Mouse (Mus musculus): Measurements from ENCODE around the gene Impg1.

The Impg1 gene

DNA sequence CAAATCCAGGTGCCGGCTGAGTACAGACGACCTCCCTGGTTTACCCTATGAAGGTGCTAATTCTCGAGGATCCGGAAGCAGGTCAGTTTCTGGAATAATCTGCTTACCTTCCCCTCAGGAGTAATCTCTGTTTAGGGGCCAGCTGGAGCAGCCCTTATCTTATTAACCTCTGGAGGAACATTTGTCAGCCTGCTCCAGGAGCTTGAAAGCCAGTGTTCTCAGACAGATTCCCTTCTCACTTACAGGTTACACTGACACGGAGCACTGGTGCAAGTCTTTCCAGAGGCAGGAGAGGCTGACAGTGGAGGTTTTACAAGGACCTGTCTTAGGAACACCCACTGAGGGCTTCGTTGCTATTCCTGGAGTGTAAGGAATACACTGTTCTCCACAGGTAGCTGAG, at the start of gene Impg1:
Gene Impg1 (minus strand): TSS at position 101 of the 400 bp plus-strand sequence.
- no peak for DNase-seq (ENCODE audit: low spot score in 2 of 2)

DNA sequence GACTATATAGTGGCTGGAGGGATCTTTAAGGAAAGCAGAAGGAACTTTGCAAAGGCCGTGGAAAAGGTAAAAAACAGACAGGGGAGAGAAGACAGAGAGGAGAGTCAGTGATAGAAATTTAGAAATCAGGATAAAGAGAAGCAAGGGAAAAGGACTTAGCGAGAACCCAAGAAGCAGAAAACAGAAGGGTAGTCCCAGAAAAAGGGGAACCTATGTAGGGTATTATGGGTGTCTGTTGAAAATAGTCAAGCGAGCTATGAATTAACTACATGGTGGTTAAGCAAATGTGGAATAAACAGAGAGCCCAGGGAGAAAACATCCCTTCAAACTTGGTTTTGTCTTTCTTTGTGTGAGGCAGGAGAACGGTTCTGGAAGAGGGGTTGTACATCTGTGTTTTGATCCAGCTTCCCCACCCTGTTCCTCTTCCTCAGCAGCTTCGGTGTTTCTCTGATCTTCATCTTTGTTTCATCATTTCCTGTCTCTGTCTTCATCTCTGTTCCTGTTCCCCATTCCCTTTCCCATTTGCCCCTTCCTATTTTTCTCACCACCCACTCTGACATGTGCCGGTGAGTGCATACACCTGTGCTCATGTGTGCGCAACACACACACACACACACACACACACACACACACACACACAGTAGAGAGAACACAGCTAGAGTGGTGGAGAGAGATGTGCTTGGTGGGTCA, 44.3 kb upstream of the Impg1 start:
- no peak for DNase-seq (ENCODE audit: low spot score in 2 of 2)

DNA sequence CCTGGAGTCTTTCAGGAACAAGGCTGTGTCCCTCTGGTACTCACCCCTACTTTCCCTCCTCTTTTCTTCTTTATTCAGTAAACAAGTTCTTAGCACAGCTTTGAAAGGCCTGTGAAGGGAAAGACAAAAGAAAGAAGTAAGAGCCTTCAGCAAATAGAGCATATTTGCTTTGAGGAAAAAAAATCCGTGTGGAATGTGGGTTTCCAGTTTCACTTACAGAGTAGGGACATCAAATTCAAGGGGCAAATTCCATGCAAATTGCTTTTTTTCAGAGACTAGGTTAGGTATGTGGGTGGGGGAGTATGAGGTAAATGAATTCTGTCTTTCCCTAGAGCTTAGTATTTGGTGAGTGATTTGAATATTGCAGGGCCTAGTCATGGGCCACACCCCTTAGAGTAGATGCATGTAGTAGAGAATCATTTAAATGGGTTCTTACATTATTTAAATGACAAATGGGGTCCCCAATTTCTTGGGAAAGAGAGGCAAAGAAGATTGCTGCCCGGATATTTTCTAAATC, 39.3 kb upstream of the Impg1 start:
- DNase-seq (ENCODE audit: low spot score in 2 of 2): no peak

DNA sequence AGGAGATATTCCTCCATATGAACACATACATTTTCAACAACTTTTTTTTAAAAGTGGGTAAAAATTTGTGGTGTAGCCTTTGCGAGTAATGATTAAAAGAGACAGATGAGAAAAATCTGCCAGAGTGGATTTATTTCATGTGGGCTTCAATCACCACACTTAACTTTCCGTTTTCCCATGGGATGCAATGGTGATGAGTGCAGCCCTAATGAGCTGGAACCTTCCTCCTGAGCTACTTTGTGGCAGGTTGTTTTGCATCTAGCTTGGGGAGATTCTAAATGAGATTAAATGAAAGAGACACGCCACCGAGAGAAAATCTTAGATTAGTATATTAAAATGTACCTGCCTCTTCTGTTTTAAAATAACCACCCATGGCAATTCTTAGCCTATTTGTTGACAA, 26.3 kb upstream of the Impg1 start:
- DNase-seq (ENCODE audit: low spot score in 2 of 2): no peak

DNA sequence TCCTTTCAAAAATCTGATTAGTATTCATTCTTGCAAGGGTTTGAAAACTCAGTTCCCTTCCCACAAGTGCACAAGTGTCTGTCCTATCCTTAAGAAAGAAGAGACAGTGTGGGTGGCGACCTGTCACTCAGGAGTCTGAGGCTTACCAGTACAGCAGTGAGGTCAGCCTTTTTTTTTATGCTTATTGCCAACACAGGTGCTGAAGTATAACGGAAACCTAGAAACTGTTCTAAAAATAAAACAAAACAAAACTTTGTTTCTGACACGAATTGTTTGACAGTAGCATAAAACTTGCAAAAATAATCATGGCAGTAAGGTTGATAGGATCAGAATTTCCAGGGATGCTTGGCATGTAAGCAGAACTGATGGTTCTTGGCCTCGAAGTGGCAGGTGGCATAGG, 4.9 kb downstream of the Impg1 start:
- no peak for DNase-seq (ENCODE audit: low spot score in 2 of 2)

DNA sequence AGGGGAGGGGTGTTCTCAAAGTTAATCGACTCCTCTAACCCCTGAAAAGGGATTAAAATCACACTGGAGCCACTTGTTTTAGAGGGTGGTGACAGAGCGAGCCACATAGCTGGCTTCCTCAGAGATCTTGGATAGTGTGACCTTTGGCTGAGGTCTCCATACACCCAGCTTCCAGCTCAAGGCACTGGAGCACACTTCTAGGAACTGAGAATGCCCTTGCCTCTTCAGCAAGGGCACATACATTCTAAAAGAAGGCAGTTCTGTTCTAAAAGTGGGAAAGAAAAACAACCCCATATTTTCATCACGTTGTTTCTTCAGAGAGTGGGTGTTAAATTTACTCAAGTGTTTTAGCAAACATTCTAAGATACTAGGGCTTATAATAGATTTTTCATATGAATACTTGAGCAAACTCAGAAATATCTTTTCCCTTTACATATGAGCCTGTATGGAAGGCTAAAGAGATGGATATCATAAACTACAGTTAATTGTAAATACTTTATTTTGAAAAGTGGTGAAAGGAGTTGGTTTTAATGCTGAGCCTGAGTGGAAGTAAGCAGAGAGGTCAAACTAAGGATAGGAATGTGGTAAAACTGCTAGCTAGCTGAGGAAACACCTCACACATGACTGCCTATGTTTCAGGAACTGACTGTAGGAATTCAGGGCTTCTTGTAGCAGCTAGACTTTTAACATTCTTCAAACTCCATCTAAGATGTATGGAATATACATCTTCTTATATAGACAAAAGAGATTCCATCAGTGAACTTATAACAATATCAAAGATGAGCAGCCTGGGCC, 14.6 kb downstream of the Impg1 start:
- DNase-seq (ENCODE audit: low spot score in 2 of 2): no peak

DNA sequence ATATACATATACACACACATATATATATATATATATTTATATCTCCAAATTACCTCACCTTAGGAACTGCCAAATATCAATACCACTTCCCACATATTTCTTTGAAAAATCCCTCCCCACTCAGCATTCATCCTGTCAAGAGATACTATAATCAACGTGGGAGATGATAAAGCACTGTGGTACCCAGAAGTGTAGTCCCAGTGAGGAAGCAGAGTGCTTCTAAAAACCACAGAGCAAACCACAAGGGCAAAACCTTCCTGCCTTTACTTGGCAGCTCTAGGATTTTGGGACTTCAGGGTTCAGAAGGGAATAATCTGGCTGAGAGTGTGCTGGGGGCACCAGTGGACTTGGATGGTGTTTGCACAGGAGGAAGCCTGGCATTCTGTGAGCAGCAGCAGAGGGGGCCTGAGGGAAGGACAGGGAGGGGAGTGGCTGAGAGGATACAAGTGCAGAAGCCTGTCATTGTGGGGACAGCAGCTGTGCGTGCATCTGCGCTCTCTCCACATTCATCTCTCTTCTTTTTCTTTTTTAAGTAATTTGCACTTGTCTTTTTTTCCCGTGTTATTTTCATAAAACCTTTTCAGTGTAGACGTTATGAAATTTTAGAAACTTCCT, 24.1 kb downstream of the Impg1 start:
- DNase-seq (ENCODE audit: low spot score in 2 of 2): no peak

DNA sequence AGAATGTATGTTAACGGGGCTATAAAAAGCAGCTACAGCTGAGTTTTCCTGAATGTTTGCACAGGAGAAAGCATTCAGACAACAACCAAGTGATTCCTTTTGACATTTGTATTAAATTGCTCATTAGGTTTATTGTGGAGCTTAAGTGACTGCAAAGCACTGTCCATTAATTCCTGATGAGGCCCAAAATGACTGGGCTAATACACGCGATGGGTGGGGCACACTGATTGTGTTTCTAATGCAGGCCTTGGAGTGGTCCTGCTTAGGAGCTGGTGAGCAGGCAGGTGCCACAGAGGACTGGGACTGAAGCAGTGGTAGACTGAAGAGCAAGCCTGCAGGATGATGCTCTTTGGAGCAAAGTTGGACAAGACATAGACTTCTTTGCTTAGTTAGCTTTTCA, 73.9 kb downstream of the Impg1 start:
- no peak for DNase-seq (ENCODE audit: low spot score in 2 of 2)

DNA sequence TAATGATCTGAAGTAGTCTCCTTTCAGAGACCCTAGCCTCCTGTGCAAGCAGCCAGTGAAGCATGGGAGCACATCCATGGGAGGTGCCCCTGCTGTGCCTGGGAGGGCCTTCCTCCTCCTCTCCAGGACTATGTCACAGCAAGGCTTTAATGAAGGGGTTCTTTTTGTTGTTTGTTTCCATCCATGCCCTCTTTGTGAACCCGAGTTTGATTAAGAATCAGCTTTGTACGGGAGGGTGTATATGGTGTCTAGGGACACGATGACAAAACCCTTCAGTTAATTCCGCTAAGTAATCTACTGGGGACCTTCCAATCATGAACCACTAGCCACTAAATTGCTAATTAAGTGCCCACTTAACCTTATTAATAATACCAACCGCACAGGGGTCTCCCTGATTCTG, 74.3 kb downstream of the Impg1 start:
- DNase-seq (ENCODE audit: low spot score in 2 of 2): no peak

DNA sequence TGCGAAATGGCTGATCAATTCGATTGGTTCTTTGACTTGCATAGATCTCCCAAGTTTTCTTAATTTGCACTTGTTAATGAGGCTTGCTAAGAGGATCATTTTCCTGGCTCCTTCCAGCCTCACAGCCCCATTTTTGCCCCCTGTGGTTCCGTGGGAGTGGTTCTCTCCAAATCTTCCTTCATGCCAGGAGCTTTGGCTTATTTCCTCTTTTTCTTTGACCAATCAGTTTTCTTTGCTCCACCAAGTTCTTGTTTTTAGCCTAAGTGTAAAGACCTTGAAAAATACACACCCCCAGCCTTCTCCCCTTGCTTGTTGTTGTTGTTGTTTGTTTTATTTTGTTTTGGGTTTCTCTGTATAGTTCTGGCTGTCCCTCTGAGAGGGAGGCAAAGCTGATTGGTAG, 77.4 kb downstream of the Impg1 start:
- DNase-seq (ENCODE audit: low spot score in 2 of 2): no peak

DNA sequence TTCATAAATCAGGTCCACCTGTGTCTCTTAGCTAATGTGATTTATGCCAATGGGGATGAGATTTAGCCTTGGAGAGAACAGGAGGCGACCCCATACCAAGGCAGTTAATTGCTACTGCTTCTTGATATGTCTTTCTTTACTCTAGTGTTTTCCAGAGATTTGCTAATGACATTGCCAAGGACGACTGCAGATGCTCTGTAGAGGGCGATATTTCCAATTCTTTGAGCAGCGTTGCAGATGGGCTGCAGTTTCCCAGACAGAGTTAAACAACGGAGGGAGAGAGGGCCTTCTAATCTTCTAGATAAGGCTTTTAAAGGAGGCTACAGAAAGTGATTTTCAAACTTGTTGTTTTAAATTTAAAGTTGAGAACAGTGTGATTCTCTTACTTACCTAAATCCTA, 78.8 kb downstream of the Impg1 start:
- no peak for DNase-seq (ENCODE audit: low spot score in 2 of 2)

DNA sequence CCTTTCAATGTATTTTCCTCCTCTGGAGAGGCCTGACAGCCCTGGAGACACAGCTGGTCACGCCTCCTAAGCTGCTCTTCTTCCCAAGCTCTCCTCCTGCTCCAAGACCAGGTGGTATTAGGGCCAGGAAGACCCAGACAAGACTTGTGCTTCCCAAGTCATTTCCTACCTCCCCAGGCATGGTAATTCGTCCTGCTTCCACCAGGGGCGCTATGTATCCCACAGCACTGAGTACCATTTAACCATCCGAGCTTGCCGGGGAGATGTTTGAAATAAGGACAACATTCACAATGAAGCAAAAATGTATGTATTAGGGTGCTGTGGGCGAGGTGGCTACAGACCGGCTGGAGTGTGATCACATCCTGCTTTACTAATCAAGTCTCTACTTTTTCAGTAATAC, 79.3 kb downstream of the Impg1 start:
- no peak for DNase-seq (ENCODE audit: low spot score in 2 of 2)

DNA sequence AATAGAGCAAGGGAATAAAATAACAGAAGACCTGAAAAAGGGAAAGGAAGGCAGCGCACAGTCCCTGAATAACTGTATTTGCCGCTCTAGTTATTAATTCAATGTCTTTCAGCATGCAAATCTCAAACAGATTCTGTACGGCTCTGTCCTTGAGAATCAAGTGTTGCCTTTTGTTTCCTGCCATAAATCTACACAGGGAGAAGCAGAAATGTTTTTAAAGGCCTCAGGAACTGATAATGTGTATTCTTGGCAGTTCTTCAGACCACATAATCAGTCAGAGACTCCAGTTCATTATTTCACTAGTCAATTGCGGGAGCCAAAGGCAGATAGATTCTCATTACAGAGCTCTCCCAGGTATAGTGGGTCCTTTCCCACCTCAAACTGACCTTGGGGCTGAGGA, 82.6 kb downstream of the Impg1 start:
- DNase-seq (ENCODE audit: low spot score in 2 of 2): no peak

DNA sequence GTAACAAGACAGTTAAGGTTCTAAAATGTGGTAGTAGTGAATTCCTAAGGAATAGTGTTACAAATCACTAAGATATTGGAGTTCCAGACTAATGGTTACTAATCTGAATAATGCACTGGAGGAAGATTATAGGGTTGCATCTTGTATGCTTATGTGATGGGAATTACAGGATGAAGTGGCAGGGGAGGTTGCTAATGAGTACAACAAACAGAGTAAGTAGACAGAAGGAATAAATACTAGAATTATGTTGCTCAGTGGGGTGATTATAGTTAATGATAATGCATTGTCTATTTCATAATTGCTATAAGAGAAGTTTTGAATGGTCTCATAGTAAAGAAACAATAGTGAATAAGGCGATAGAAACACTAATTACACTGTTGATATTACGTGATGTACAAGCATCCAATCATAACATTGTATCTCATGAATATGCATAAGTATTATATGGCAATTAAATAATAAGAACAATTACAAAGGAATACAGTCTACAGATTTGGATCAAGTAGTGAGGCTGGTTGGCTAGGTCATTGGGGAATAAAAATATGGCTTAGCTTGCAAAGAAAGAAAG, 85.1 kb downstream of the Impg1 start:
- no peak for DNase-seq (ENCODE audit: low spot score in 2 of 2)

DNA sequence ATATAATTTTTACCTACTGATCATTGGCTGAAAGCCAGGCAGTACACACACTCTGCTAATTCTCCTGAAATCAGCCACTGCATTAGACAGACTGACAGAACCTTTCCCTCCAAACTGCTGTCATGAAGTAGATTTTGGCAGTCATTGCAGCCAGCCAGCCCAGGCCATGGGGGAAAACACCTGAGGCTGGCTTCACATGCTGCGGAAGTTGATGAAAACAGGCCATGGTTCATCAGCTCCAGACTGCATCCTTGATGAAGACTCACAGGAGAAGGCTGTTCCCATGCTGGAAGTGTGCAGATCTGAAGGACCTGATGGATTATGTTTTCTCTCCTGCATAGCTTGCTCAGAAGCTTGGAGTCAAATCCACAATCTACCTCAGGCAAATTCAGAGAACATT, 91.2 kb downstream of the Impg1 start:
- no peak for DNase-seq (ENCODE audit: low spot score in 2 of 2)

DNA sequence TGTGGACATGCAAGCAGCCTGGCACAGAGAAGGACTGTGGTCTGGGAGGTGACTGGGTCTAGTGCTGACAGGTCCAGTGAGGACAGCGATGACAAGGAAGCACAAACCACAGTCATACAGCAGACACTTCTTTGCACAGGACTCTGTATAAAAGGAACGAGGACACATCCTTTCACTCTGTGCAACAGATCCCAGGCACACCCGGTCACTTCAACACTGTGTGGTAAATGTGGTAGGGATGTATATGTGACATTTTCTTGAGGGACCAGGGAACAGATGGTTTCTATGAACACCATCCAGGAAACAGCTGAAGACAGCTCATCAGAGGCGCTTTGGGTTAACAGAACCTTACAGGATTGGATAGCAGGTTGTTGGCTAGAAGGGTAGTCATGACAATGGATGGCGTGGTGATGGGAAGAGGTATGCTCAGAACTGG, 92.0 kb downstream of the Impg1 start:
- no peak for DNase-seq (ENCODE audit: low spot score in 2 of 2)

DNA sequence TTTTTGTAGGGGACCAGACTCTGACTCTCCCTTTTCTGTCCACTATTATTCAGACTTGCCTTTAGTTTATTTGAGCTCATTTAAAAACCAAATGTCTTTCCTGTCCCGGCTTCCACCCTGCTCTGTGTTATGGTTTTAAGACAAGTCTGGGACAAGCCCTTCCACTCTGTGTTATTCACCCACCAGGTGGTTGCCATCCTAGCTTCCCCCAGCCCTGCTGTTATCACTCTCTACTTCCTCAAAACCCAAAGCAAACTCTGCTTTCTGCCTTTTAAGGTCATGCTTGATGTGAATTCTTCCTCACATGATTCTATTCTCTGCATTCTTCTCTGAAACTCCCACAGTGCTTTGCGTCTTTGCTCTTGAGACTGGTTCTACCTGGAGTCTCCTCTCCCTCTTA, 96.6 kb downstream of the Impg1 start:
- no peak for DNase-seq (ENCODE audit: low spot score in 2 of 2)

DNA sequence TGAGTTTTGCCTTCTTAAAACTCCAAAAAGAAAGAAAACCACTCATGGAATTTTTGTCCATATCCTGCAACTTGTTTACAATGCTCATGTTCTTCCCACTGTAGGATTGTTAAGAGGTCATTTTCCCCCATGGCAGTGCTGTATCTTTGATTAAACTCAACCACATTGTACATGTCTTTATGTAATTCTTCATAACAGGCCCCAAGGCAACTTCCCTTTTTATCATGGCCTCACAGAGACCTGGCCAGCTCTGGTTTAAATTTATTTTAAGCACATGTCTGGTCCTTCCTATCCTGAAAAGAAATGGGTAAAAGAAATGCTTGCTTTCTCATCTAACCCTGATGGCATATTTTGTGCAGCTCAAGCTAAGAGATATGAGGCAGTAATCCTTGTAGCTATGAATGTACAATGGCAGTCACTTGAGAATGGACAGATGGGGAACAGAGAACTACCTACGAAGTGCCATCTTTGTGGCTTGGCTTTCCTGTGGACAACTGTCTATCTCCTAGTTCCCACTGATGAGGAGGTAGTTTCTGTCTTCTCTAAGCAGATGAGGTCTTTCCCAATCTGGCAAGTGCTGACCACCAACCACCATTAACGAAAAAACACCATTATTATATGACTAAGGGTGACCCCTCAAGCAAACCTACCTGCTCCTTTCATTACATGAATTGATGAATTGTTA, 97.6 kb downstream of the Impg1 start:
- DNase-seq (ENCODE audit: low spot score in 2 of 2): no peak

DNA sequence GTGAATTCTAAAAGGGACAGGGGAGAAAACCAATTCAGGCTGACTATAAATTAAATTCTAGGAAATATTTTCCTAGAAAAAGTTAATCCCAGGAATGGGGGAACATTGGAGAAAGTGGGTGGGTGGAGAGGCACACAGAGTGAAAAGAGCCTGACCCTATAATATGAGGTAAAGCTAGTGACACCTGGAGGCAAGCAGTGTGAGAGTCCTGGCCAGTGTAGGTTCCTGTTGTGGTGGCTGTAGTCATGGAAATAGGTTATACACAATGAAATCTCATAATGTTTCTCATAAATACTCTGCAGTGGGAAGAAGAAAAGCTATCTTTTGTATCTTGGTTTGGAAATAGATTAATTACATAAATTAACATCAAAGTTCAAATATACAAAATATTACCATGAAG, 105.2 kb downstream of the Impg1 start:
- no peak for DNase-seq (ENCODE audit: low spot score in 2 of 2)

DNA sequence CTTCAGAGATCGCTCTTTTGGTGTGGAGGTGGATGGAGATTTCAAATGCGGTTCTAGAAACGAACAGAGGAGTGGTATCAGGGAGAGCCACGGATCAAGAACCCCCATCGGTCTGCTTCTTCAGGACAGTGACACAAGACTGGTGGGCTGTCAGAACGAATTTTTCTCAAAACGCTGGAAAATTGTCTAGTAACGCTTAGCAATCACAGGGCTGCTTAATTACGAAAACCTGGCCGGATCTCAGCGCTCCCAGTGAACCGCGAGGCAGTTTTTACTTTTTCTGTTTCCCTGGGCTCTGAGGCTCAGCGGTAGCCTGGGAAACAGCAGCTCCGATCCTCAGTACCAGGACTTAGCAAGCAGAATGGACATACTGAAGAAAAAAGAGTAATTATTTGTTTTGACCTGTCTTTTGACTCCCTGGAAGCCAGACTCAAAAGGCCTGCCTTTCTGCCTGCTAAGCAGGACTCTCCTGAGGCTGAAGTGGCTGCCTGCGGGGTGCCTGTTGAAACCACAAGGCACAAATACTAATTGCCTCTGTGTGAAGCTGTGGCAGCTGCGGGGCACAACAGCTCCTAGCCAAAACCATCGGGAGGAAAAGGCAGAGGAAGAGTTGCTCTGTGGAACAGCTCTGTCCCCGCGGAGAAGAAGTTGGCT, 113.5 kb downstream of the Impg1 start:
- DNase-seq (ENCODE audit: low spot score in 2 of 2): no peak

DNA sequence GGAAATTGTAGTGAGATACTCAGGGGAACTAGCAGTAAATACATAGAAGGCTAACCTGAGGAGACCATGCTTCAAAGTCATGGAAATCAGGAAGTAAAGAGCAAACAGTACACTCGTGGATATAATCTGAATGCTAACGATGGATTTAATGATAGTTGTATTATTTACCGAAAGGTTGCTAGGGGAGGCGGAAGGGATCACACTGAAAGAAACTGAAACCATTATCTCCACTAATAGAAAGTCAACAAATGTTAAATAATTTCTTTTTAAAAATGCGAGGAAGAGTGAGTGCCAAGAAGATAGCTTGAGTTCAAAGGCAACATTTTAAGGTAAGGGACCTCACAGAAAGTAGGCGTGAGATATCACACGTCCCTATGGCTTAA, 114.0 kb downstream of the Impg1 start:
- DNase-seq (ENCODE audit: low spot score in 2 of 2): no peak

All from urinary bladder, postnatal 4 days (tissue).